Mouse (Mus musculus) ES-Bruce4 (cell line): Measurements from ENCODE around the gene Tradd. TPM values are rescaled to one million over a fixed set of nuclear protein-coding genes. Genes with fewer than 3 reads are reported as not detected.

Experiments used
- H3K27ac ChIP-seq: 2 replicates; pipeline ENCODE4 v1.5.1; 2012; ENCODE audit warnings: low read length, inconsistent platforms; ENCODE audit not compliant: insufficient read depth
- H3K27me3 ChIP-seq: 2 replicates; pipeline ENCODE4 v1.6.1; 2012; ENCODE audit warnings: mild to moderate bottlenecking, low read length, inconsistent platforms; ENCODE audit not compliant: control insufficient read depth, poor library complexity, insufficient read depth, severe bottlenecking
- H3K36me3 ChIP-seq: 2 replicates; pipeline ENCODE4 v1.6.1; 2012; ENCODE audit warnings: inconsistent platforms, mild to moderate bottlenecking, low read length, moderate library complexity; ENCODE audit not compliant: control insufficient read depth, poor library complexity, insufficient read depth, severe bottlenecking
- H3K4me1 ChIP-seq: one replicate; pipeline ENCODE4 v1.8.1; 2011; ENCODE audit warnings: low read length; ENCODE audit not compliant: control insufficient read depth, insufficient read depth
- H3K4me3 ChIP-seq: 2 replicates; pipeline ENCODE4 v1.5.1; 2011; ENCODE audit warnings: low read depth, mild to moderate bottlenecking, low read length
- H3K9ac ChIP-seq: 2 replicates; pipeline ENCODE4 v1.6.1; 2012; ENCODE audit warnings: low read depth, mild to moderate bottlenecking, inconsistent platforms; ENCODE audit not compliant: poor library complexity, severe bottlenecking
- H3K9me3 ChIP-seq: replicated peaks from 2 replicates; pipeline ENCODE4 v1.6.1; 2012; ENCODE audit warnings: mild to moderate bottlenecking, low read length, inconsistent platforms; ENCODE audit not compliant: control insufficient read depth, poor library complexity, insufficient read depth, severe bottlenecking
- CTCF ChIP-seq: IDR thresholded peaks from one replicate; pipeline ENCODE4 v1.8.1; 2011; ENCODE audit warnings: low read depth, low read length
- EP300 ChIP-seq: IDR thresholded peaks from 2 replicates; pipeline ENCODE4 v1.6.1; 2011; ENCODE audit warnings: low read depth, low read length; ENCODE audit not compliant: insufficient read depth
- POLR2A ChIP-seq: IDR thresholded peaks from one replicate; pipeline ENCODE4 v1.8.1; 2011; ENCODE audit warnings: low read length; ENCODE audit not compliant: insufficient read depth
- polyA plus RNA-seq: library from polyadenylated mRNA; stranded (reverse); fragments of >200 nt; gene quantifications from 2 replicates; pipeline ENCODE4 v1.2.4, GENCODE M21; 2011; ENCODE audit warnings: low read depth; ENCODE audit not compliant: missing spikeins, insufficient read depth, insufficient read length

Tradd gene
- polyA plus RNA-seq, 1 experiment: 4.7 TPM

- no peak for TF ChIP-seq EP300
- TF ChIP-seq POLR2A: no peak
- no peak for TF ChIP-seq CTCF
- H3K27ac ChIP-seq: no peak within 1 kb of the TSS
- peaks cover 23% of the 10 kb centered on the region for H3K36me3 ChIP-seq
These were observed 9.5 kb downstream of the Tradd start, which contains the start of gene B3gnt9 for GRCm38 (mm10) chr8:105254966-105255350. Gene B3gnt9 (minus strand): TSS chr8:105255153.

DNA sequence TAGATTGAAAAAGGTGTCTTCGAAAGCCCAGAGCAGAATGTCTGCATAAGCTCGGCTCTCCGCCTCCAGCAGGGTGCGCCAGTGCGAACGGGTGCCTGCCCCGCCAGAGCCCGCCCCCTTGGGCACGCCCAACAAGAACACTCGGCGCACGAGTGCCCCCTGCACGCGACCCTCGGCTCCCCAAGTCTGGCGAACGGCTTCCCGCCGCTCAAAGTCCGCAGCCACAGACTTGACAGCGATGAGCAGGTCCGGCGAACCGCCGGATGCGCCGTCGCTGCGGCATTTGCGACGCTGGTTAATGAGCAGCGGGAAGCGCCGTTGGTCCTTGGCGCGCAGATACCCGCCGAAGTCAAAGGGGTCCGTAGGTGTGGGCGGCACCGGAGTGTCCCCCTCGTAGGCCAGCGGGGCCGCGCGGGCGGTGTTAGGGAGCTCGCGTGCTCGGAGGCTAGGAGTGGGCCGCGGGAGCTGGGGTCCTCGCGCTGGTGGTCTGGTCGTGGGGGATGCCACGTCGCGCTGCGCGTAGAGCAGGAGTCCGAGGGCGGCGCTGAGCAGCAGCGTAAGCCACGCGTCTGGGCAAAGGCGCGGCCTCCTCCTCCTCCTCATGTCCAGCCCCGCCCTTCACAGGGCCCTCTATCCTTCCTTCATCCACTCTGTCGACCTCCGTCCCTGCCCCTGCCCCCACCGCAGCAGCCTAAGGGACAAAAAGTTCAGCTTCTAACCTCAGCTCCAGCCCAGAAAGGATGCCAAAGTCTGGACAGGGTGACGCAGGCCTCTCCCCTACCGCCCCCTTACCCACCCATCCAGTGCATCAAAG lies 10.1 kb downstream of the Tradd start:
- Histone ChIP-seq H3K27me3 (no peaks in the 10 kb centered on the region), H3K27ac (no peak overlapping the region)

More at GRCm38 (mm10) chr8:105254966-105255350, 9.5 kb downstream of the Tradd start, which contains the start of gene B3gnt9:
- peak within 1 kb of the TSS; percentile 59 for H3K9ac ChIP-seq
- no peaks in the 10 kb centered on the region for H3K4me1 ChIP-seq
- peak within 1 kb of the TSS; percentile 56 for H3K4me3 ChIP-seq
- H3K9me3 ChIP-seq: no peaks in the 10 kb centered on the region
- H3K27me3 ChIP-seq: no peaks in the 10 kb centered on the region

DNA sequence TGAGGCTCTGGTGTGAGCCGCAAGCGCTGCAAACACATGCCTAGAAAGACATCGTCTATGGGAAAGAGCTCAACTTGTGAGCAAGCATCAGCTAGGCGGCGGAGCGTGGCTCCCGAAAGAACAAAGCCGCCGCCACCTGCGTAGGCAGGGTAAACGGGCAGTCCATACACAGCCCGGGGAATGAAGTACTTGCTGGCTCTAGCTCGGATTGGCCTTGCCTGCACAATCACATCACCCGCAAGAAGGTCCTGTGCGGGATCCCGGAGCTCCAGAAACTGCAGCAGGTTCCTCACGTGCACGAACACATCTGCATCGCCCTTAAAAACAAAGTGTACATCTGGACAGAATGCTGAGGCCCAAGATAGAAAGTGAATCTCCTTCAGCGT lies 10.7 kb downstream of the Tradd start:
- Histone ChIP-seq H3K36me3 (peaks cover 33% of the 10 kb centered on the region), H3K4me1 (no peaks in the 10 kb centered on the region), H3K27ac (no peak overlapping the region), H3K4me3 (no peak overlapping the region), H3K9ac (peak overlapping the region; percentile 16; the same call in 1 of the 2 replicates), H3K27me3 (no peaks in the 10 kb centered on the region), H3K9me3 (no peaks in the 10 kb centered on the region)
- TF ChIP-seq CTCF (no peak), EP300 (no peak), POLR2A (no peak)

More for the DNA sequence above, 10.1 kb downstream of the Tradd start:
- peak overlapping the region; percentile 59 for H3K9ac ChIP-seq
- peaks cover 27% of the 10 kb centered on the region for H3K36me3 ChIP-seq
- H3K4me3 ChIP-seq: peak overlapping the region; percentile 56
- TF ChIP-seq CTCF: peak; percentile 90
- 0 out of 2 replicates have a peak, but pooled peaks have one; percentile 25 for TF ChIP-seq EP300
- no peak for TF ChIP-seq POLR2A
- H3K4me1 ChIP-seq: no peaks in the 10 kb centered on the region
- no peaks in the 10 kb centered on the region for H3K9me3 ChIP-seq

DNA sequence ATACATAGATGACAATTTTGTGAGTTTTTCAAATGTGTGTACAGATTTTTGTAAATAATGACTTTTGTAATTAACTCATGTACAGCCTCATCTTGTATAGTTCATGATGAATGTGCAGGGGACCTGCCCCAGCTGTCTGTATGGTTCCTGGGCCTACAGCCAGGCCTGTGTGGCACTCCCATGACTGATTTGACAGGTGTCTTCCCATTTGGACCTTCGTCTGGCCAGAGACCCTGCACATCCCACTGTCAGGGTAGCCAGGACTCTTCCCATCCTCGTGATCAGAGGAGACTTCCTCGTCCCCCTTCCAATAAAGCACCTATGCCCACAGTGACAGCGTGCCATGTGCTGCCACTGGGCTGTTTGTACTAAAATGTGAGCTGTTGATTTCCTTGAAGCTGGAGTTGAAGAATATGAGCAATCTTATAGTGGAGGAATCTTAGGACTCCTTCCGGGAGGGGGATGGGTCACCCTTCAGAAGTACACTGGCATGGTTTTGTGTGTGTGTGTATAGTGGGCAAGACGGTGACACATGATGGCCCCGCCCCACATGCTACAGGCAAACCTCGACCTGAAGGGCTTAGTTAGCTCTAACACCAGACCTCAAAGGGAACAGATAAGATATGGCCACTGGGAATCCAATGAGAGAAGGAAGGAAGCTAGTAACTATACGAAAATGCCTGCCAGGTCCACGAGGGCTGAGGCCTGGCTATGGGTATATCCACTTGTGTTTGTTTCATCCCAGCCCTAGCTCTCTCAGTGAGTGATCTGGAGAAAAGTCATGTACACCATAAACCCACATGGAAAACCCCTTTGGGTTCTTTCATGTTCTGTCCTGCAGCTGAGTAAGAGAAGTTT lies 11.5 kb downstream of the Tradd start:
- H3K9me3 ChIP-seq: no peaks in the 10 kb centered on the region
- no peak for TF ChIP-seq CTCF
- no peak for TF ChIP-seq POLR2A
- no peak for TF ChIP-seq EP300
- H3K4me3 ChIP-seq: no peak overlapping the region
- H3K27ac ChIP-seq: no peak overlapping the region
- no peak overlapping the region for H3K9ac ChIP-seq
- H3K36me3 ChIP-seq: peaks cover 41% of the 10 kb centered on the region
- H3K27me3 ChIP-seq: no peaks in the 10 kb centered on the region
- H3K4me1 ChIP-seq: no peaks in the 10 kb centered on the region

- H3K27ac ChIP-seq: no peak overlapping the region
These were observed 12.5 kb downstream of the Tradd start for GRCm38 (mm10) chr8:105251954-105252353.

More at GRCm38 (mm10) chr8:105251954-105252353, 12.5 kb downstream of the Tradd start:
- Histone ChIP-seq H3K4me1 (no peaks in the 10 kb centered on the region), H3K9ac (no peak overlapping the region), H3K4me3 (no peak overlapping the region), H3K36me3 (peaks cover 49% of the 10 kb centered on the region), H3K27me3 (no peaks in the 10 kb centered on the region), H3K9me3 (no peaks in the 10 kb centered on the region)
- no peak for TF ChIP-seq EP300
- TF ChIP-seq POLR2A: no peak
- TF ChIP-seq CTCF: no peak
